Mouse (Mus musculus) intestine, postnatal 0 days (tissue): ENCODE measurements around the gene Zswim3. TPM values are rescaled to one million over a fixed set of nuclear protein-coding genes. Genes with fewer than 3 reads are reported as not detected.

ENCODE experiments used
- ATAC-seq: fragments of 200-750 bp; cut with Nextera tagmentation; 2 replicates; pipeline ENCODE4 v1.8.0; 2017; ENCODE audit warnings: mild to moderate bottlenecking, moderate TSS enrichment, moderate library complexity
- H3K27ac ChIP-seq: fragments of 300-500 bp; sonication (generic); 2 replicates; pipeline ENCODE4 v1.5.1; 2014; ENCODE audit warnings: mild to moderate bottlenecking, low read depth, low read length, moderate library complexity
- H3K27me3 ChIP-seq: fragments of 300-500 bp; sonication (generic); replicated peaks from 2 replicates; pipeline ENCODE4 v1.6.1; 2014; ENCODE audit warnings: low read length, mixed read lengths; ENCODE audit not compliant: control insufficient read depth, insufficient read depth
- H3K36me3 ChIP-seq: fragments of 300-500 bp; sonication (generic); 2 replicates; pipeline ENCODE4 v1.6.1; 2014; ENCODE audit warnings: mild to moderate bottlenecking, moderate library complexity; ENCODE audit not compliant: control insufficient read depth, insufficient read depth
- H3K4me1 ChIP-seq: fragments of 300-500 bp; sonication (generic); replicated peaks from 2 replicates; pipeline ENCODE4 v1.6.1; 2014; ENCODE audit warnings: antibody characterized with exemption, low read length, mixed read lengths; ENCODE audit not compliant: control insufficient read depth, insufficient read depth
- H3K4me2 ChIP-seq: fragments of 300-500 bp; sonication (generic); replicated peaks from 2 replicates; pipeline ENCODE4 v1.6.1; 2014; ENCODE audit warnings: low read depth, mild to moderate bottlenecking, moderate library complexity
- H3K4me3 ChIP-seq: fragments of 300-500 bp; sonication (generic); 2 replicates; pipeline ENCODE4 v1.5.1; 2014; ENCODE audit warnings: low read depth, low read length
- H3K9ac ChIP-seq: fragments of 300-500 bp; sonication (generic); 2 replicates; pipeline ENCODE4 v1.6.1; 2014; ENCODE audit warnings: mild to moderate bottlenecking, low read depth, low read length
- H3K9me3 ChIP-seq: fragments of 300-500 bp; sonication (generic); 2 replicates; pipeline ENCODE4 v1.6.1; 2016; ENCODE audit warnings: mixed run types; ENCODE audit not compliant: control insufficient read depth
- CTCF ChIP-seq: sonication (generic); IDR thresholded peaks from 2 replicates; pipeline ENCODE4 v1.5.1; 2016; ENCODE audit warnings: low read depth, mild to moderate bottlenecking, control low read depth, antibody characterized with exemption, moderate library complexity
- WGBS: fragments of 180-500 bp; shearing (Covaris S2); extraction: QIAGEN DNeasy Blood & Tissue Kit; methylation state at CpG from one replicate; pipeline ENCODE4 v1.1.7; 2014; 5-methylcytosine and 5-hydroxymethylcytosine counted together
- polyA plus RNA-seq: library from polyadenylated mRNA; unstranded; fragments of >200 nt; fragmentation: Nextera tagmentation; extraction: Ambion mirVana; gene quantifications from 2 replicates; pipeline ENCODE4 v1.2.1, GENCODE M21; 2015

The Zswim3 gene
- polyA plus RNA-seq, 1 experiment from 2014 or later = 4.2 TPM

DNA sequence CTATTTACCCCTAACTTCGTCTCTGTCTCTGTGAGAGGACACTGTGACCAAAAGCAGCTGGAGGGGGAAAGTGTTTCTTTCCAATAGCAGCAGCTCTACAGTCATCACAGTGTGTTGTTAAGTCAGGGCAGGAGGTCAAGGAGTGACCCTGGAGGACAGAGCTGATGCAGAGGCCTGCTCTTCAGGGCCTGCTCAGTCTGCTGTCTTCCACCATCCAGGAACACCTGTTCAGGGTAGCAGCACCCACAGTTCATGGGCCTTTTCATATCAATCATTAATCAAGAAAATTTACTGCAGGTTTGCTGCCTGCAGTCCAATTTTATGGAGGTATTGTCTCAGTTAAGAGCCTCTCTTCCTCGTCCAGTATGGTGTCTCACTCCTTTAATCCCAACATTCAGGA, 8.7 kb downstream of the Zswim3 start:
- Histone ChIP-seq H3K4me3 (no peak overlapping the region), H3K4me2 (no peak overlapping the region), H3K27me3 (no peaks in the 10 kb centered on the region), H3K9me3 (no peaks in the 10 kb centered on the region), H3K27ac (peak overlapping the region; percentile 8; the same call in 1 of the 2 replicates), H3K4me1 (no peaks in the 10 kb centered on the region; the same call in 1 of the 2 replicates), H3K36me3 (peaks cover 13% of the 10 kb centered on the region; the same call in 1 of the 2 replicates), H3K9ac (no peak overlapping the region)
- peak; percentile 62 for ATAC-seq
- WGBS = 34% methylated on average over 2 of the region's 2 CpGs
- no peak for TF ChIP-seq CTCF

DNA sequence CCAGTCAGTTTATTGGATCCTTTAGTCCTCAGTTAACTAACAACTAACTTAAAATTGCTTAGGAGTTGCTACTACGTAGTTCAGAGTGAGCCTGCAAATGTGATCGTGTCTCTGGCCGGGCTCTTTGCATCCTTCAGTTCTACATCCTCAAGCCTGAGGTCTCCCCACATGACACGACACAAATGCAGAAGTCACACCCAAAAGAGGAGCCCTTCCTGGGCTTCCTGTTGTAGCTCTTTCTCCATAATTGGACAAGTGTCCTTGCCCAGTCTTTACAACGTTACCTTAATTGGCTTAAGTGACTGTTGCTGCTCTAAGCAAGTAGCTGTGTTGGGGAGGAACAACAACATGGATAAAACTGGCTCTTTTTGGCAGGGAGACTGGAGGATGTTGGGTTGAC, 10.4 kb downstream of the Zswim3 start:
- no peak for TF ChIP-seq CTCF

DNA sequence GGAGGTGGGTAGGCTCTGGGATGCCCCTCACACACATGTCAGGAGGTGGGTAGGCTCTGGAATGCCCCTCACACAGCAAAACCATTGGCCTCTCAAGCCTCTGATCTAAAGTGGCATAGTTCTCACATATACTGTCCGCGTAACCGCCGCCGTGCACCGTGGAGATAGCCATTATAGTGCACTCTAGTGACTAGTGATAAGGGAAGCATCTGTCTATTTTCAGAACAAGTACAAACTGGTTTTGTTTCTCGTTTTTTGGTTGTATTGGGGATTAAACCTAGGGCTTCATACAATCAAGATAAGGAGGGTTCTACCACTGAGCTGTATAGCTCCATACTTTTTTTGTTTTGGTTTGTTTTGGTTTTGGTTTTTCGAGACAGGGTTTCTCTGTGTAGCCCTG, 10.9 kb downstream of the Zswim3 start:
- Histone ChIP-seq H3K4me2 (no peak overlapping the region), H3K27me3 (no peaks in the 10 kb centered on the region), H3K36me3 (peaks cover 15% of the 10 kb centered on the region), H3K27ac (no peak overlapping the region), H3K4me1 (no peaks in the 10 kb centered on the region; the same call in 1 of the 2 replicates), H3K4me3 (no peak overlapping the region), H3K9me3 (no peaks in the 10 kb centered on the region), H3K9ac (no peak overlapping the region)
- no peak for ATAC-seq
- WGBS = 87% methylated on average over 8 of the region's 8 CpGs
- TF ChIP-seq CTCF = no peak

More for the DNA sequence above, 10.4 kb downstream of the Zswim3 start:
- no peak overlapping the region for H3K27ac ChIP-seq
- H3K4me1 ChIP-seq = no peaks in the 10 kb centered on the region; the same call in 1 of the 2 replicates
- no peak overlapping the region for H3K4me2 ChIP-seq
- no peaks in the 10 kb centered on the region for H3K9me3 ChIP-seq
- H3K9ac ChIP-seq = no peak overlapping the region
- peaks cover 10% of the 10 kb centered on the region for H3K36me3 ChIP-seq
- H3K27me3 ChIP-seq = no peaks in the 10 kb centered on the region
- 86% methylated on average over 5 of the region's 5 CpGs for WGBS
- ATAC-seq = no peak
- no peak overlapping the region for H3K4me3 ChIP-seq

DNA sequence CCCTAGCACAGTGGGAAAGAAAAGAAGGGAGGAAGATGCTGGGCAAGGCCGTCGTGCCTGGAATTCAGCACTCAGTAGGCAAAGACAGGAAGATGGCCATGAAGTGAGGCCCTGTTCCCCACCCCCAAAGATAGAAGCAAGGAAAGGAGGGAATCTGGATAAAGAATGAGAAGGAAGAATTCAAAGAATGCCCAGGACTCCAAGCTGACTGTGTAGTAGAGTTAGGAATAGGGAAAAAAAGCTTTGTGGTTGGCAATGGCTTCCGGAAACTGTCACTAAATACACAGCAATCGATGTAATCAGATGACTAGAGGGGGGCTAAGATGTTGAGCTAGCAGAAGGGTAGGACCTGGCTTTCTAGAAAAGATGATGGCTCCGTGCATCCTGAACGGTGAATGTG, 12.3 kb downstream of the Zswim3 start:
- Histone ChIP-seq H3K36me3 (peaks cover 26% of the 10 kb centered on the region), H3K27ac (no peak overlapping the region), H3K9ac (no peak overlapping the region), H3K9me3 (no peaks in the 10 kb centered on the region), H3K4me1 (no peaks in the 10 kb centered on the region; the same call in 1 of the 2 replicates), H3K27me3 (no peaks in the 10 kb centered on the region), H3K4me3 (no peak overlapping the region), H3K4me2 (no peak overlapping the region)
- ATAC-seq = no peak
- TF ChIP-seq CTCF = no peak
- 76% methylated on average over 6 of the region's 6 CpGs for WGBS

DNA sequence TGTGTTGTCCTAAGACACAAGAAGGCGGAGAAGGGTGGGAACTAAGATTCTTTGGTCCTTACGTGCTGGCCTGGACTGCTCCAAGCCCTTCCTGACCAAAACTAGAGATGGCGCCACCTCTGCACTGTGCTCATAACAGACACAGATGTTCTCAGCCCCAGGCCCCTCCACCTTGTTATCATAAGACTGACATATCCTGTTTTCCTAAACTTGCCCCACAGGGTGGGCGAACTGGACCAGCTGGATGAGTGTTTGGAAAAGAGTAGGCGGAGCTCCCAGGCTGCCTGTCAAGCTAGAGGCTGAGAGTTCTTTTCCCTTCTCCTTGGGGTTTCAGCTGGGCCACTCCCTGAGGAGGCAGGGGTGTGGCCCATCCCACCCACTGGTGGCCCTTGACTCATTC, 12.8 kb downstream of the Zswim3 start:
- ATAC-seq = no peak
- H3K4me1 ChIP-seq = no peaks in the 10 kb centered on the region; the same call in 1 of the 2 replicates
- peaks cover 26% of the 10 kb centered on the region for H3K36me3 ChIP-seq
- no peaks in the 10 kb centered on the region for H3K9me3 ChIP-seq
- H3K27ac ChIP-seq = no peak overlapping the region
- peak; percentile 39 for TF ChIP-seq CTCF
- no peak overlapping the region for H3K4me3 ChIP-seq
- no peaks in the 10 kb centered on the region for H3K27me3 ChIP-seq
- no peak overlapping the region for H3K4me2 ChIP-seq
- no peak overlapping the region for H3K9ac ChIP-seq
- 57% methylated on average over 5 of the region's 5 CpGs for WGBS

DNA sequence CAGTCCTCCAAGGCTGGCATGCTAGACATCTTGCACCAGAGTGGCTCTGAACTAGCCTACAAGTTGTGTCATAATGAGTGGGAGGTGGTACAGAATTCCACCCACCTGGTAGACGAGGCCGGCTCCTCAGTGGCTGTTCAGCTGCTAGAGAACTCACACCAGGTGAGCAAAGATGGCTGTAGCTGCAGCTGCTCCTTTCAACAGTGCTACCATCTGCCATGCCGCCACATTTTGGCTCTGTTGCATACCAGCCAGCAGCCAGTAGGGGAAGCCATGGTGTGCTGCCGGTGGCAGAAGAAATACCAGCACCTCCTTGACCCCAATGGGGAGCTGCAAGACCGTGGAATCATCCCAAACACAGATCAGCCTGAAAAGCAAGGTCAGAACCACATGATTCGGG, 16.2 kb downstream of the Zswim3 start:
- no peak overlapping the region for H3K9ac ChIP-seq
- no peak for TF ChIP-seq CTCF
- H3K4me1 ChIP-seq = no peaks in the 10 kb centered on the region
- no peak overlapping the region for H3K4me3 ChIP-seq
- H3K4me2 ChIP-seq = no peak overlapping the region
- H3K27ac ChIP-seq = no peak overlapping the region
- peaks cover 33% of the 10 kb centered on the region for H3K36me3 ChIP-seq
- WGBS = 84% methylated on average over 6 of the region's 6 CpGs
- no peaks in the 10 kb centered on the region for H3K9me3 ChIP-seq
- H3K27me3 ChIP-seq = no peaks in the 10 kb centered on the region
- no peak for ATAC-seq
